Mouse (Mus musculus): Measurements from ENCODE around the gene Gcm2. TPM values are rescaled to one million over a fixed set of nuclear protein-coding genes. Genes with fewer than 3 reads are reported as not detected.

Gene Gcm2
- polyA plus RNA-seq, 1 experiment = not detected

- TF ChIP-seq GATA1 (IDR thresholded peaks at IDR 0.05; ENCODE audit: low read length) (no peak), TAL1 (IDR thresholded peaks at IDR 0.05; ENCODE audit: low read length) (no peak)
- H3K4me1 ChIP-seq (ENCODE audit: control insufficient read depth) = no peaks in the 10 kb centered on the region
- H3K36me3 ChIP-seq (ENCODE audit: control insufficient read depth) = no peaks in the 10 kb centered on the region
- H3K4me3 ChIP-seq (replicated peaks) = no peak overlapping the region
- H3K9me3 ChIP-seq (ENCODE audit: control insufficient read depth, low read length) = no peaks in the 10 kb centered on the region
- H3K27me3 ChIP-seq (ENCODE audit: control insufficient read depth) = peaks cover 2% of the 10 kb centered on the region; the same call in 1 of the 2 replicates
These were observed 43.2 kb downstream of the Gcm2 start for GRCm38 (mm10) chr13:41067618-41068017.

DNA sequence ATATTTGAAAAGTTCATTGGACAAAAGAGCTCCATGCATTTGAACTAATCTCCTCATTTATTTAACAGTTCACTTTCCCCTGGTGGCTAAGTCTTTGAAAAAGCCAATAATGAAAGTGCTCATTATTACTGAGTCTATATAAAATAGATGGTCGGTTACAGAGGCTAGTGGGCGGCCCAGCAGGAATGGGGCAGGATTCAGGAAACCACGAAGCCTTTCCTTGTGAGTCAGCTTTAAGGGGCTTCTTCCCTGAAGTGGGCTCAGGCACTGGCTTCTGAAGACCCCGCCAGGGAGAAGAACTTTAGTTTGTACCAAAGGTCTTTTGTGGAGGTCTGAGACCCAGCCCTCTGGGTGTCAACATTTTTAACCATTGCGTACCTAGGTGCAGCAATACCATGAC lies 58.9 kb downstream of the Gcm2 start:
- no peaks in the 10 kb centered on the region for H3K36me3 ChIP-seq (ENCODE audit: control insufficient read depth)
- H3K27me3 ChIP-seq (ENCODE audit: control insufficient read depth) = peaks cover 12% of the 10 kb centered on the region; the same call in 1 of the 2 replicates
- H3K4me3 ChIP-seq (replicated peaks) = no peak overlapping the region
- TF ChIP-seq TAL1 (IDR thresholded peaks at IDR 0.05; ENCODE audit: low read length) (no peak), GATA1 (IDR thresholded peaks at IDR 0.05; ENCODE audit: low read length) (no peak)
- H3K4me1 ChIP-seq (ENCODE audit: control insufficient read depth) = peaks cover 3% of the 10 kb centered on the region; the same call in 1 of the 2 replicates
- H3K9me3 ChIP-seq (ENCODE audit: control insufficient read depth, low read length) = no peaks in the 10 kb centered on the region

Other genes starting within 250 kb of the Gcm2 start
- 5.2 and 6.2 TPM in 2 replicates for gene Pak1ip1, start 110.0 kb downstream of the Gcm2 start, polyA plus RNA-seq (2012)
- 128 and 145 TPM in 2 replicates for gene Tmem14c, start 94.7 kb downstream of the Gcm2 start, polyA plus RNA-seq (2012)
- gene Mak, start 31.3 kb downstream of the Gcm2 start, polyA plus RNA-seq (2012) = 0.02 TPM in 1 of 2 replicates, not detected in the other
- not detected in 2 replicates for gene Sycp2l, start 3.3 kb upstream of the Gcm2 start, polyA plus RNA-seq (2012)
- gene Elovl2, start 109.4 kb upstream of the Gcm2 start, polyA plus RNA-seq (2012) = 0.01 TPM in 1 of 2 replicates, not detected in the other
- gene Smim13, start 138.8 kb upstream of the Gcm2 start, polyA plus RNA-seq (2012) = 0.09 and 0.14 TPM in 2 replicates
- gene Gm17364, start 162.9 kb upstream of the Gcm2 start, polyA plus RNA-seq (2012) = not detected in 2 replicates